In genomic region chr1:89041290-89041689, GRCm38 (mm10) we compare ENCODE assay signal across 9 mouse cellular contexts. TPM values are rescaled to one million over a fixed set of nuclear protein-coding genes. Genes with fewer than 3 reads are reported as not detected.
DNase-seq lines count a peak whose midpoint lies in the region; ATAC-seq and TF ChIP-seq lines count a peak whose summit lies in the region.
"Had no signal": no experiment of that assay in that cellular context is flagged by ENCODE, and none has a peak within 500 bp of the region (broad histone marks: within the 10 kb centered on the region; RNA-seq: fewer than 3 reads in every experiment).

No protein-coding gene starts in this region.

- H3K27me3 ChIP-seq in stomach, embryonic 15.5 days (replicated peaks): no peaks in the 10 kb centered on the region
- H3K27me3 ChIP-seq in stomach, postnatal 0 days (ENCODE audit: control insufficient read depth, insufficient read depth, low read length): no peaks in the 10 kb centered on the region
- H3K27me3 ChIP-seq in heart, embryonic 16.5 days (ENCODE audit: control insufficient read depth, insufficient read depth, low read length): no peaks in the 10 kb centered on the region
- H3K27me3 ChIP-seq: embryonic facial prominence, embryonic 12.5 days had no signal

- peak overlapping the region; percentile 40; the same call in 1 of the 2 replicates for H3K27ac ChIP-seq in stomach, embryonic 15.5 days
- H3K27ac ChIP-seq in stomach, postnatal 0 days (replicated peaks): no peak overlapping the region
- peak overlapping the region; percentile 71 for H3K27ac ChIP-seq in heart, embryonic 16.5 days (ENCODE audit: low read length)
- H3K27ac ChIP-seq: embryonic facial prominence, embryonic 12.5 days had no signal

- ATAC-seq in stomach, embryonic 15.5 days (ENCODE audit: insufficient read depth, low FRiP score, low read depth): no peak
- no peak; the same call in 1 of the 2 replicates for ATAC-seq in stomach, postnatal 0 days (ENCODE audit: low FRiP score, low TSS enrichment)
- ATAC-seq in heart, embryonic 16.5 days (replicated peaks; ENCODE audit: extremely low read depth, insufficient read depth, low FRiP score): peak; percentile 45

- no peak overlapping the region for H3K4me2 ChIP-seq in stomach, embryonic 15.5 days
- H3K4me2 ChIP-seq in stomach, postnatal 0 days (replicated peaks; ENCODE audit: low read depth): no peak overlapping the region
- no peak overlapping the region for H3K4me2 ChIP-seq in heart, embryonic 16.5 days (ENCODE audit: low read depth, low read length)
- H3K4me2 ChIP-seq: embryonic facial prominence, embryonic 12.5 days had no signal

- TF ChIP-seq EP300 in stomach, postnatal 0 days (optimal IDR thresholded peaks at IDR 0.05): no peak

- DNase-seq in stomach, postnatal 0 days (ENCODE audit: low spot score): no peak
- peak; percentile 27 to 43 for DNase-seq in kidney, postnatal 36 days
- no peak for DNase-seq in c-Kit-positive CD71-positive TER-119-positive erythroid progenitor cells, embryonic 14.5 days (ENCODE audit: low spot score)
- DNase-seq in urinary bladder, adult 2 months (ENCODE audit: low spot score): no peak
- DNase-seq in adrenal gland, adult 8-10 months: no peak
- DNase-seq: thymus, postnatal 36 days had no signal

- WGBS in stomach, embryonic 15.5 days: 41% methylated on average over 5 of the region's 5 CpGs
- 49% methylated on average over 5 of the region's 5 CpGs for WGBS in stomach, postnatal 0 days
- WGBS in heart, embryonic 16.5 days: 44% methylated on average over 5 of the region's 5 CpGs

- no peak overlapping the region for H3K9ac ChIP-seq in stomach, embryonic 15.5 days
- no peak overlapping the region for H3K9ac ChIP-seq in stomach, postnatal 0 days (ENCODE audit: low read length)
- H3K9ac ChIP-seq in heart, embryonic 16.5 days (ENCODE audit: low read length): no peak overlapping the region
- H3K9ac ChIP-seq: embryonic facial prominence, embryonic 12.5 days had no signal

- H3K4me1 ChIP-seq in stomach, embryonic 15.5 days: no peaks in the 10 kb centered on the region
- H3K4me1 ChIP-seq in stomach, postnatal 0 days (replicated peaks; ENCODE audit: control insufficient read depth, insufficient read depth): no peaks in the 10 kb centered on the region
- H3K4me1 ChIP-seq in heart, embryonic 16.5 days (ENCODE audit: control insufficient read depth, insufficient read depth, low read length): no peaks in the 10 kb centered on the region

- no peaks in the 10 kb centered on the region for H3K36me3 ChIP-seq in stomach, embryonic 15.5 days
- no peaks in the 10 kb centered on the region for H3K36me3 ChIP-seq in stomach, postnatal 0 days (ENCODE audit: control insufficient read depth, insufficient read depth, low read length)
- no peaks in the 10 kb centered on the region for H3K36me3 ChIP-seq in heart, embryonic 16.5 days (ENCODE audit: control insufficient read depth, insufficient read depth)
- H3K36me3 ChIP-seq: embryonic facial prominence, embryonic 12.5 days had no signal

- H3K9me3 ChIP-seq in stomach, embryonic 15.5 days: no peaks in the 10 kb centered on the region
- H3K9me3 ChIP-seq in stomach, postnatal 0 days (ENCODE audit: control insufficient read depth, low read length): no peaks in the 10 kb centered on the region
- H3K9me3 ChIP-seq in heart, embryonic 16.5 days (replicated peaks; ENCODE audit: control insufficient read depth, low read length): no peaks in the 10 kb centered on the region; the same call in 1 of the 2 replicates
- H3K9me3 ChIP-seq: embryonic facial prominence, embryonic 12.5 days had no signal

- H3K4me3 ChIP-seq in stomach, embryonic 15.5 days (replicated peaks): no peak overlapping the region
- no peak overlapping the region for H3K4me3 ChIP-seq in stomach, postnatal 0 days (ENCODE audit: low read depth, low read length)
- H3K4me3 ChIP-seq in heart, embryonic 16.5 days (ENCODE audit: low read length): no peak overlapping the region
- H3K4me3 ChIP-seq: embryonic facial prominence, embryonic 12.5 days had no signal

- TF ChIP-seq CTCF in stomach, postnatal 0 days (IDR thresholded peaks at IDR 0.05; ENCODE audit: low read depth): no peak

RNA-seq across cellular contexts. Expression of gene Sh3bp4, which starts 28.9 kb away (rescaled TPM):
- 18.4 and 19.8 TPM in 2 replicates for polyA plus RNA-seq in stomach, embryonic 15.5 days (2015; fragmentation: Nextera tagmentation; extraction: Ambion mirVana)
- 7.6 and 8.0 TPM in 2 replicates for polyA plus RNA-seq in stomach, postnatal 0 days (2015; fragmentation: Nextera tagmentation; extraction: Ambion mirVana)
- 19.2 and 25.0 TPM in 2 replicates for polyA plus RNA-seq in heart, embryonic 16.5 days (2015; fragmentation: Nextera tagmentation; extraction: Ambion mirVana)
- polyA plus RNA-seq in urinary bladder, adult 2 months (2012; rRNA removed): 11.4 and 12.0 TPM in 2 replicates
- total RNA-seq in adrenal gland, adult 8-10 months (2022): 10 to 100 TPM; 19.5 to 29.4 (median 26.4) TPM

Comparison
In these comparisons a context has a peak if more than half of its experiments do, and no peak if none do; other contexts are left out.
1. DNase-seq: peak in kidney, postnatal 36 days (2 of 2); none in stomach, postnatal 0 days (single experiment), c-Kit-positive CD71-positive TER-119-positive erythroid progenitor cells, embryonic 14.5 days (single experiment), urinary bladder, adult 2 months (single experiment) and adrenal gland, adult 8-10 months (single experiment).